Mouse (Mus musculus): Measurements from ENCODE around the gene Rps8. TPM values are rescaled to one million over a fixed set of nuclear protein-coding genes. Genes with fewer than 3 reads are reported as not detected.

Gene Rps8
- polyA plus RNA-seq, 1 experiment = 3,482 TPM

- H3K4me3 ChIP-seq (ENCODE audit: insufficient read depth, poor library complexity, severe bottlenecking) = no peak overlapping the region
- TF ChIP-seq CEBPB (IDR thresholded peaks at IDR 0.05; ENCODE audit: low read depth) = no peak
- no peak for TF ChIP-seq FOSL1 (IDR thresholded peaks at IDR 0.05; ENCODE audit: insufficient read depth, low read length, poor library complexity, severe bottlenecking)
- no peak for TF ChIP-seq USF1 (IDR thresholded peaks at IDR 0.05; ENCODE audit: low read depth)
- no peak for TF ChIP-seq MYOG (IDR thresholded peaks at IDR 0.05; ENCODE audit: control insufficient read depth, extremely low read depth, insufficient read length)
- no peak for TF ChIP-seq CTCF (IDR thresholded peaks at IDR 0.05; ENCODE audit: control insufficient read depth, insufficient read depth, insufficient read length)
- no peak for TF ChIP-seq MYOD1 (IDR thresholded peaks at IDR 0.05; ENCODE audit: control insufficient read depth, insufficient read length, low read depth)
- no peak for TF ChIP-seq MAX (IDR thresholded peaks at IDR 0.05)
- H3K79me2 ChIP-seq (ENCODE audit: control insufficient read depth, insufficient read depth) = peaks cover 50% of the 10 kb centered on the region
- H3K36me3 ChIP-seq (ENCODE audit: control insufficient read depth, insufficient read depth) = peaks cover 62% of the 10 kb centered on the region
- no peaks in the 10 kb centered on the region for H3K27me3 ChIP-seq (ENCODE audit: control insufficient read depth, insufficient read depth, insufficient read length)
- H3ac ChIP-seq (ENCODE audit: control insufficient read depth, insufficient read length, low read depth) = no peak overlapping the region
- peaks cover 42% of the 10 kb centered on the region for H3K79me3 ChIP-seq (ENCODE audit: low read depth)
Observed at GRCm38 (mm10) chr4:117151416-117151815, 4.6 kb downstream of the Rps8 start.

- H3K36me3 ChIP-seq (ENCODE audit: control insufficient read depth, insufficient read depth) = peaks cover 59% of the 10 kb centered on the region
- TF ChIP-seq USF1 (IDR thresholded peaks at IDR 0.05; ENCODE audit: low read depth) (no peak), MYOG (IDR thresholded peaks at IDR 0.05; ENCODE audit: control insufficient read depth, extremely low read depth, insufficient read length) (no peak), MYOD1 (IDR thresholded peaks at IDR 0.05; ENCODE audit: control insufficient read depth, insufficient read length, low read depth) (no peak), MAX (IDR thresholded peaks at IDR 0.05) (no peak), FOSL1 (IDR thresholded peaks at IDR 0.05; ENCODE audit: insufficient read depth, low read length, poor library complexity, severe bottlenecking) (no peak), CEBPB (IDR thresholded peaks at IDR 0.05; ENCODE audit: low read depth) (no peak), CTCF (IDR thresholded peaks at IDR 0.05; ENCODE audit: control insufficient read depth, insufficient read depth, insufficient read length) (no peak)
Observed at GRCm38 (mm10) chr4:117150212-117150733, 5.8 kb downstream of the Rps8 start.

GRCm38 (mm10) chr4:117149291-117150211, 6.5 kb downstream of the Rps8 start:
- H3K36me3 ChIP-seq (ENCODE audit: control insufficient read depth, insufficient read depth) = peaks cover 51% of the 10 kb centered on the region
- peaks cover 30% of the 10 kb centered on the region for H3K79me3 ChIP-seq (ENCODE audit: low read depth)
- H3ac ChIP-seq (ENCODE audit: control insufficient read depth, insufficient read length, low read depth) = no peak overlapping the region
- H3K4me3 ChIP-seq (ENCODE audit: insufficient read depth, poor library complexity, severe bottlenecking) = no peak overlapping the region
- peaks cover 35% of the 10 kb centered on the region for H3K79me2 ChIP-seq (ENCODE audit: control insufficient read depth, insufficient read depth)
- no peak for TF ChIP-seq MYOG (IDR thresholded peaks at IDR 0.05; ENCODE audit: control insufficient read depth, extremely low read depth, insufficient read length)
- TF ChIP-seq MAX (IDR thresholded peaks at IDR 0.05) = no peak
- no peak for TF ChIP-seq CTCF (IDR thresholded peaks at IDR 0.05; ENCODE audit: control insufficient read depth, insufficient read depth, insufficient read length)
- TF ChIP-seq MYOD1 (IDR thresholded peaks at IDR 0.05; ENCODE audit: control insufficient read depth, insufficient read length, low read depth) = no peak
- TF ChIP-seq USF1 (IDR thresholded peaks at IDR 0.05; ENCODE audit: low read depth) = no peak
- no peak for TF ChIP-seq CEBPB (IDR thresholded peaks at IDR 0.05; ENCODE audit: low read depth)
- no peak for TF ChIP-seq FOSL1 (IDR thresholded peaks at IDR 0.05; ENCODE audit: insufficient read depth, low read length, poor library complexity, severe bottlenecking)
- H3K27me3 ChIP-seq (ENCODE audit: control insufficient read depth, insufficient read depth, insufficient read length) = no peaks in the 10 kb centered on the region

More at GRCm38 (mm10) chr4:117150212-117150733, 5.8 kb downstream of the Rps8 start:
- Histone ChIP-seq H3K4me3 (ENCODE audit: insufficient read depth, poor library complexity, severe bottlenecking) (no peak overlapping the region), H3ac (ENCODE audit: control insufficient read depth, insufficient read length, low read depth) (peak overlapping the region; percentile 14), H3K79me2 (ENCODE audit: control insufficient read depth, insufficient read depth) (peaks cover 42% of the 10 kb centered on the region), H3K79me3 (ENCODE audit: low read depth) (peaks cover 37% of the 10 kb centered on the region), H3K27me3 (ENCODE audit: control insufficient read depth, insufficient read depth, insufficient read length) (no peaks in the 10 kb centered on the region)

- Histone ChIP-seq H3K4me3 (ENCODE audit: insufficient read depth, poor library complexity, severe bottlenecking) (no peak overlapping the region), H3K36me3 (ENCODE audit: control insufficient read depth, insufficient read depth) (peaks cover 44% of the 10 kb centered on the region), H3K27me3 (ENCODE audit: control insufficient read depth, insufficient read depth, insufficient read length) (no peaks in the 10 kb centered on the region), H3K79me2 (ENCODE audit: control insufficient read depth, insufficient read depth) (peaks cover 27% of the 10 kb centered on the region), H3ac (ENCODE audit: control insufficient read depth, insufficient read length, low read depth) (no peak overlapping the region), H3K79me3 (ENCODE audit: low read depth) (peaks cover 23% of the 10 kb centered on the region)
- TF ChIP-seq FOSL1 (IDR thresholded peaks at IDR 0.05; ENCODE audit: insufficient read depth, low read length, poor library complexity, severe bottlenecking) (no peak), MAX (IDR thresholded peaks at IDR 0.05) (no peak), CEBPB (IDR thresholded peaks at IDR 0.05; ENCODE audit: low read depth) (no peak), USF1 (IDR thresholded peaks at IDR 0.05; ENCODE audit: low read depth) (no peak), MYOG (IDR thresholded peaks at IDR 0.05; ENCODE audit: control insufficient read depth, extremely low read depth, insufficient read length) (no peak), MYOD1 (IDR thresholded peaks at IDR 0.05; ENCODE audit: control insufficient read depth, insufficient read length, low read depth) (no peak), CTCF (IDR thresholded peaks at IDR 0.05; ENCODE audit: control insufficient read depth, insufficient read depth, insufficient read length) (no peak)
Observed at GRCm38 (mm10) chr4:117148815-117149214, 7.2 kb downstream of the Rps8 start.

- no peak for TF ChIP-seq CTCF (IDR thresholded peaks at IDR 0.05; ENCODE audit: control insufficient read depth, insufficient read depth, insufficient read length)
- TF ChIP-seq CEBPB (IDR thresholded peaks at IDR 0.05; ENCODE audit: low read depth) = no peak
- no peak for TF ChIP-seq MYOD1 (IDR thresholded peaks at IDR 0.05; ENCODE audit: control insufficient read depth, insufficient read length, low read depth)
- TF ChIP-seq USF1 (IDR thresholded peaks at IDR 0.05; ENCODE audit: low read depth) = no peak
- TF ChIP-seq MAX (IDR thresholded peaks at IDR 0.05) = no peak
- no peak overlapping the region for H3ac ChIP-seq (ENCODE audit: control insufficient read depth, insufficient read length, low read depth)
Observed at GRCm38 (mm10) chr4:117148047-117148713, 7.9 kb downstream of the Rps8 start.

More at GRCm38 (mm10) chr4:117148047-117148713, 7.9 kb downstream of the Rps8 start:
- no peak overlapping the region for H3K4me3 ChIP-seq (ENCODE audit: insufficient read depth, poor library complexity, severe bottlenecking)
- H3K79me3 ChIP-seq (ENCODE audit: low read depth) = peaks cover 17% of the 10 kb centered on the region
- peaks cover 21% of the 10 kb centered on the region for H3K79me2 ChIP-seq (ENCODE audit: control insufficient read depth, insufficient read depth)
- no peaks in the 10 kb centered on the region for H3K27me3 ChIP-seq (ENCODE audit: control insufficient read depth, insufficient read depth, insufficient read length)
- H3K36me3 ChIP-seq (ENCODE audit: control insufficient read depth, insufficient read depth) = peaks cover 38% of the 10 kb centered on the region

Measured in C2C12 (cell line).